32 mouse cellular contexts compared by ENCODE assay signal in the genomic region with DNA sequence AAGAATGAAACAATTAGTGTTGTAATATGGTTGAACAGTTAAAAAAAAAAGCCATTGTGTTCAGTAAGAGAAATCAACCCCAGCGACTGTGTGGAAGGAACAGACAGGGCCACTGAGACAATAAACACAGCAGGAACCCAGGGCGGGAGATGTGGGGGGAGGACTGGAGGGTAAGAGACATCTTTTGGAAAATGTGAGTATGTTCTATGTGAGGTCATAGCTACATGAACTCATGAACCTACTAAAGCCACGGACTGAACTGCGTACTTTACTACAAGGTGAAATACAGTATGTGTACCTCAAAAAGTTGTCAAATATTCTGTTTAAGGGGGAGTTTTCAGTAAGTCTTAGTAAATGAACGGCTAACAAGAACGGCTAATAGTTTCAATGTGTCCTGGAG.
"Had no signal": no experiment of that assay in that cellular context is flagged by ENCODE, and none has a peak within 500 bp of the region (broad histone marks: within the 10 kb centered on the region; RNA-seq: fewer than 3 reads in every experiment).

No protein-coding gene starts in this region.

- H3K27ac ChIP-seq: heart, embryonic 10.5 days; heart, embryonic 13.5 days; heart, embryonic 15.5 days; hindbrain, embryonic 10.5 days; hindbrain, embryonic 12.5 days; hindbrain, embryonic 13.5 days; hindbrain, embryonic 14.5 days; hindbrain, embryonic 15.5 days; hindbrain, postnatal 0 days; intestine, embryonic 15.5 days; kidney, embryonic 15.5 days; kidney, postnatal 0 days; layer of hippocampus, adult 2 months; left cerebral cortex, adult 2 months had no signal

- H3K4me2 ChIP-seq: heart, embryonic 11.5 days; heart, embryonic 12.5 days; heart, embryonic 13.5 days; heart, embryonic 15.5 days; hindbrain, embryonic 12.5 days; hindbrain, embryonic 13.5 days; hindbrain, embryonic 14.5 days; hindbrain, embryonic 15.5 days; intestine, embryonic 15.5 days; kidney, embryonic 15.5 days had no signal

- H3K4me3 ChIP-seq: heart, embryonic 10.5 days; heart, embryonic 12.5 days; heart, embryonic 13.5 days; heart, embryonic 15.5 days; hindbrain, embryonic 10.5 days; hindbrain, embryonic 12.5 days; hindbrain, embryonic 13.5 days; hindbrain, embryonic 15.5 days; intestine, embryonic 15.5 days; kidney, embryonic 15.5 days; layer of hippocampus, adult 2 months; left cerebral cortex, adult 2 months had no signal

- H3K27me3 ChIP-seq: heart, embryonic 12.5 days; heart, embryonic 13.5 days; heart, embryonic 15.5 days; hindbrain, embryonic 12.5 days; hindbrain, embryonic 13.5 days; hindbrain, embryonic 15.5 days; intestine, embryonic 15.5 days; kidney, embryonic 15.5 days had no signal

- H3K4me1 ChIP-seq: heart, embryonic 10.5 days; heart, embryonic 12.5 days; heart, embryonic 13.5 days; heart, embryonic 15.5 days; hindbrain, embryonic 10.5 days; hindbrain, embryonic 12.5 days; hindbrain, embryonic 13.5 days; hindbrain, embryonic 15.5 days; intestine, embryonic 15.5 days; kidney, embryonic 15.5 days had no signal

- DNase-seq: heart, postnatal 10 days; heart, postnatal 14 days; heart, postnatal 36 days; heart, postnatal 4 days; kidney, adult 11 months; kidney, adult 18-20 months; kidney, adult 2 months; kidney, adult 8-10 months; kidney, adult 9 months; kidney, postnatal 10 days; kidney, postnatal 14 days; kidney, postnatal 25 days; kidney, postnatal 36 days; kidney, postnatal 4 days; layer of hippocampus, adult 9-11 months; layer of hippocampus, postnatal 36 days had no signal

- H3K9me3 ChIP-seq: heart, embryonic 10.5 days; heart, embryonic 12.5 days; heart, embryonic 13.5 days; heart, embryonic 15.5 days; hindbrain, embryonic 10.5 days; hindbrain, embryonic 12.5 days; hindbrain, embryonic 13.5 days; hindbrain, embryonic 15.5 days; intestine, embryonic 15.5 days; kidney, embryonic 15.5 days had no signal

- H3K9ac ChIP-seq: heart, embryonic 12.5 days; heart, embryonic 13.5 days; heart, embryonic 15.5 days; hindbrain, embryonic 12.5 days; hindbrain, embryonic 13.5 days; hindbrain, embryonic 14.5 days; hindbrain, embryonic 15.5 days; intestine, embryonic 15.5 days; kidney, embryonic 15.5 days had no signal
